Mouse (Mus musculus) kidney, embryonic 15.5 days (tissue): ENCODE data around the gene Lamb3. TPM values are rescaled to one million over a fixed set of nuclear protein-coding genes. Genes with fewer than 3 reads are reported as not detected.

Experiments
- ATAC-seq: fragments of 200-750 bp; cut with Nextera tagmentation; replicated peaks from 2 replicates; pipeline ENCODE4 v1.8.0; 2017; ENCODE audit warnings: moderate TSS enrichment; ENCODE audit not compliant: low FRiP score
- H3K27ac ChIP-seq: fragments of 300-500 bp; sonication (generic); 2 replicates; pipeline ENCODE4 v1.5.1; 2015; ENCODE audit warnings: mild to moderate bottlenecking, inconsistent platforms
- H3K27me3 ChIP-seq: fragments of 300-500 bp; sonication (generic); 2 replicates; pipeline ENCODE4 v1.6.1; 2015; ENCODE audit warnings: inconsistent platforms
- H3K36me3 ChIP-seq: fragments of 300-500 bp; sonication (generic); 2 replicates; pipeline ENCODE4 v1.6.1; 2015; ENCODE audit warnings: inconsistent platforms
- H3K4me1 ChIP-seq: fragments of 300-500 bp; sonication (generic); 2 replicates; pipeline ENCODE4 v1.6.1; 2015; ENCODE audit warnings: inconsistent platforms
- H3K4me2 ChIP-seq: fragments of 300-500 bp; sonication (generic); 2 replicates; pipeline ENCODE4 v1.6.1; 2015; ENCODE audit warnings: moderate library complexity, mild to moderate bottlenecking, inconsistent platforms
- H3K4me3 ChIP-seq: fragments of 300-500 bp; sonication (generic); replicated peaks from 2 replicates; pipeline ENCODE4 v1.5.1; 2015; ENCODE audit warnings: mild to moderate bottlenecking, inconsistent platforms
- H3K9ac ChIP-seq: fragments of 300-500 bp; sonication (generic); 2 replicates; pipeline ENCODE4 v1.6.1; 2015; ENCODE audit warnings: mild to moderate bottlenecking, inconsistent platforms
- H3K9me3 ChIP-seq: fragments of 300-500 bp; sonication (generic); replicated peaks from 2 replicates; pipeline ENCODE4 v1.6.1; 2016; ENCODE audit warnings: inconsistent platforms
- WGBS: fragments of 180-500 bp; shearing (Covaris S2); methylation state at CpG from one replicate; pipeline ENCODE4 v1.1.7; 2015; ENCODE audit warnings: mixed read lengths; 5-methylcytosine and 5-hydroxymethylcytosine counted together
- polyA plus RNA-seq: library from polyadenylated mRNA; unstranded; fragments of >200 nt; fragmentation: Nextera tagmentation; extraction: Ambion mirVana; gene quantifications from 2 replicates; pipeline ENCODE4 v1.2.1, GENCODE M21; 2015

Lamb3 gene
- 1.2 and 1.6 TPM in 2 replicates for polyA plus RNA-seq

GRCm38 (mm10) chr1:193207503-193207902 is at the start of gene Lamb3:
Lamb3 (plus strand) TSS chr1:193207699.
- Histone ChIP-seq H3K9me3 (no peaks in the 10 kb centered on the region), H3K27me3 (no peaks in the 10 kb centered on the region), H3K9ac (no peak within 1 kb of the TSS), H3K4me1 (no peaks in the 10 kb centered on the region), H3K36me3 (no peaks in the 10 kb centered on the region), H3K27ac (no peak within 1 kb of the TSS), H3K4me2 (no peak within 1 kb of the TSS), H3K4me3 (no peak within 1 kb of the TSS)
- WGBS = 85% methylated on average over 3 of the region's 3 CpGs
- no peak for ATAC-seq

- peaks cover 15% of the 10 kb centered on the region for H3K27me3 ChIP-seq
- H3K27ac ChIP-seq = no peak overlapping the region
- 53% methylated on average over 3 of the region's 3 CpGs for WGBS
- no peaks in the 10 kb centered on the region for H3K9me3 ChIP-seq
- no peak overlapping the region for H3K4me2 ChIP-seq
- H3K4me3 ChIP-seq = no peak overlapping the region
- ATAC-seq = no peak
- no peak overlapping the region for H3K9ac ChIP-seq
- no peaks in the 10 kb centered on the region for H3K36me3 ChIP-seq
- peaks cover 18% of the 10 kb centered on the region for H3K4me1 ChIP-seq
Observed at GRCm38 (mm10) chr1:193159163-193159562, 48.3 kb upstream of the Lamb3 start.

- Histone ChIP-seq H3K4me3 (no peak overlapping the region), H3K36me3 (no peaks in the 10 kb centered on the region), H3K4me2 (no peak overlapping the region), H3K9me3 (no peaks in the 10 kb centered on the region), H3K27ac (no peak overlapping the region), H3K27me3 (peaks cover 10% of the 10 kb centered on the region), H3K4me1 (peaks cover 18% of the 10 kb centered on the region), H3K9ac (no peak overlapping the region)
- ATAC-seq = no peak
- WGBS = 62% methylated on average over 1 of the region's 1 CpGs
Observed at GRCm38 (mm10) chr1:193159613-193160012, 47.9 kb upstream of the Lamb3 start.

- ATAC-seq = peak; percentile 79
- peak overlapping the region; percentile 56 for H3K4me2 ChIP-seq
- H3K9ac ChIP-seq = no peak overlapping the region
- no peaks in the 10 kb centered on the region for H3K36me3 ChIP-seq
- peaks cover 18% of the 10 kb centered on the region for H3K4me1 ChIP-seq
- 15% methylated on average over 18 of the region's 18 CpGs for WGBS
- H3K4me3 ChIP-seq = peak overlapping the region; percentile 31
- H3K27me3 ChIP-seq = peaks cover 3% of the 10 kb centered on the region; the same call in 1 of the 2 replicates
- H3K9me3 ChIP-seq = no peaks in the 10 kb centered on the region
- no peak overlapping the region for H3K27ac ChIP-seq
Observed at GRCm38 (mm10) chr1:193160317-193161032, 47.0 kb upstream of the Lamb3 start.

- no peak within 1 kb of the TSS for H3K9ac ChIP-seq
- H3K4me2 ChIP-seq = no peak within 1 kb of the TSS
- WGBS = 86% methylated on average over 3 of the region's 3 CpGs
- H3K9me3 ChIP-seq = no peaks in the 10 kb centered on the region
- no peak within 1 kb of the TSS for H3K4me3 ChIP-seq
- no peaks in the 10 kb centered on the region for H3K27me3 ChIP-seq
- 0 out of 2 replicates have a peak, but pooled peaks cover 7% of the 10 kb centered on the region for H3K36me3 ChIP-seq
- ATAC-seq = no peak
- H3K27ac ChIP-seq = no peak within 1 kb of the TSS
- H3K4me1 ChIP-seq = peaks cover 12% of the 10 kb centered on the region
Observed at GRCm38 (mm10) chr1:193167746-193168145, 39.8 kb upstream of the Lamb3 start, which contains the start of gene A130010J15Rik. A130010J15Rik (plus strand) TSS chr1:193168046.

- WGBS = 78% methylated on average over 7 of the region's 7 CpGs
- Histone ChIP-seq H3K36me3 (0 out of 2 replicates have a peak, but pooled peaks cover 7% of the 10 kb centered on the region), H3K27me3 (no peaks in the 10 kb centered on the region), H3K4me1 (peaks cover 19% of the 10 kb centered on the region), H3K9me3 (no peaks in the 10 kb centered on the region), H3K9ac (no peak overlapping the region), H3K4me2 (no peak overlapping the region), H3K4me3 (no peak overlapping the region), H3K27ac (no peak overlapping the region)
- ATAC-seq = no peak
Observed at GRCm38 (mm10) chr1:193169228-193169627, 38.3 kb upstream of the Lamb3 start.

- H3K36me3 ChIP-seq = 0 out of 2 replicates have a peak, but pooled peaks cover 7% of the 10 kb centered on the region
- H3K9ac ChIP-seq = no peak overlapping the region
- H3K27me3 ChIP-seq = no peaks in the 10 kb centered on the region
- H3K4me3 ChIP-seq = no peak overlapping the region
- peaks cover 25% of the 10 kb centered on the region for H3K4me1 ChIP-seq
- 79% methylated on average over 2 of the region's 2 CpGs for WGBS
- H3K27ac ChIP-seq = peak overlapping the region; percentile 34
- no peak for ATAC-seq
- H3K4me2 ChIP-seq = no peak overlapping the region
- H3K9me3 ChIP-seq = no peaks in the 10 kb centered on the region
Observed at GRCm38 (mm10) chr1:193169856-193170255, 37.6 kb upstream of the Lamb3 start.

- peak overlapping the region; percentile 62 for H3K4me3 ChIP-seq
- WGBS = under 1% methylated on average over 48 of the region's 48 CpGs
- H3K9me3 ChIP-seq = no peaks in the 10 kb centered on the region
- H3K36me3 ChIP-seq = 0 out of 2 replicates have a peak, but pooled peaks cover 7% of the 10 kb centered on the region
- H3K27me3 ChIP-seq = no peaks in the 10 kb centered on the region
- H3K9ac ChIP-seq = peak overlapping the region; percentile 65
- peak overlapping the region; percentile 82 for H3K27ac ChIP-seq
- H3K4me1 ChIP-seq = peaks cover 28% of the 10 kb centered on the region
- peak overlapping the region; percentile 71 for H3K4me2 ChIP-seq
- peak; percentile 100 for ATAC-seq
Observed at GRCm38 (mm10) chr1:193172991-193173809, 34.3 kb upstream of the Lamb3 start.

- Histone ChIP-seq H3K4me3 (peak overlapping the region; percentile 62), H3K36me3 (0 out of 2 replicates have a peak, but pooled peaks cover 4% of the 10 kb centered on the region), H3K9ac (peak overlapping the region; percentile 64), H3K27me3 (no peaks in the 10 kb centered on the region), H3K4me1 (peaks cover 28% of the 10 kb centered on the region), H3K9me3 (no peaks in the 10 kb centered on the region), H3K27ac (peak overlapping the region; percentile 82), H3K4me2 (peak overlapping the region; percentile 71)
- 16% methylated on average over 9 of the region's 9 CpGs for WGBS
- no peak; the same call in 1 of the 2 replicates for ATAC-seq
Observed at GRCm38 (mm10) chr1:193173810-193174129, 33.7 kb upstream of the Lamb3 start.

GRCm38 (mm10) chr1:193174143-193174733 is 33.3 kb upstream of the Lamb3 start:
- H3K27ac ChIP-seq = peak overlapping the region; percentile 82
- peak overlapping the region; percentile 64; the same call in 1 of the 2 replicates for H3K9ac ChIP-seq
- no peaks in the 10 kb centered on the region for H3K9me3 ChIP-seq
- no peaks in the 10 kb centered on the region for H3K36me3 ChIP-seq
- WGBS = 79% methylated on average over 13 of the region's 13 CpGs
- peak overlapping the region; percentile 71 for H3K4me2 ChIP-seq
- no peak for ATAC-seq
- H3K4me1 ChIP-seq = peaks cover 26% of the 10 kb centered on the region
- no peaks in the 10 kb centered on the region for H3K27me3 ChIP-seq
- peak overlapping the region; percentile 62 for H3K4me3 ChIP-seq

GRCm38 (mm10) chr1:193181104-193181503 is 26.4 kb upstream of the Lamb3 start:
- Histone ChIP-seq H3K27me3 (no peaks in the 10 kb centered on the region), H3K4me2 (no peak overlapping the region), H3K4me3 (no peak overlapping the region), H3K9ac (no peak overlapping the region), H3K27ac (no peak overlapping the region), H3K36me3 (no peaks in the 10 kb centered on the region), H3K9me3 (no peaks in the 10 kb centered on the region), H3K4me1 (no peaks in the 10 kb centered on the region)
- ATAC-seq = no peak
- 75% methylated on average over 3 of the region's 3 CpGs for WGBS

- H3K4me2 ChIP-seq = no peak overlapping the region
Observed at GRCm38 (mm10) chr1:193188257-193188656, 19.2 kb upstream of the Lamb3 start.

More at GRCm38 (mm10) chr1:193188257-193188656, 19.2 kb upstream of the Lamb3 start:
- Histone ChIP-seq H3K9ac (no peak overlapping the region), H3K27ac (peak overlapping the region; percentile 82; the same call in 1 of the 2 replicates), H3K27me3 (no peaks in the 10 kb centered on the region), H3K36me3 (no peaks in the 10 kb centered on the region), H3K4me1 (peaks cover 30% of the 10 kb centered on the region), H3K9me3 (no peaks in the 10 kb centered on the region), H3K4me3 (no peak overlapping the region)
- WGBS = 67% methylated on average over 6 of the region's 6 CpGs
- ATAC-seq = no peak
